Comparison of ENCODE assay signal across 16 mouse cellular contexts in genomic region chr3:96056031-96056430, GRCm38 (mm10).
"Had no signal": no experiment of that assay in that cellular context is flagged by ENCODE, and none has a peak within 500 bp of the region (broad histone marks: within the 10 kb centered on the region; RNA-seq: fewer than 3 reads in every experiment).

No protein-coding gene starts in this region.

- DNase-seq: kidney, adult 18-20 months; kidney, postnatal 10 days; kidney, postnatal 4 days; left cerebral cortex, postnatal 4 days; lung, postnatal 14 days; right cerebral cortex, adult 18-20 months; right cerebral cortex, postnatal 25 days; thymus, postnatal 36 days had no signal

- H3K4me3 ChIP-seq: layer of hippocampus, adult 2 months; lung, embryonic 15.5 days; midbrain, embryonic 15.5 days had no signal

- H3K4me2 ChIP-seq: midbrain, embryonic 11.5 days had no signal

- H3K36me3 ChIP-seq: lung, embryonic 15.5 days had no signal

- H3K27ac ChIP-seq: layer of hippocampus, adult 2 months; limb, embryonic 15.5 days; lung, embryonic 15.5 days; macrophage; midbrain, embryonic 15.5 days; neural tube, embryonic 15.5 days had no signal

- ATAC-seq: midbrain, embryonic 15.5 days had no signal

- H3K9ac ChIP-seq: limb, embryonic 15.5 days; lung, embryonic 15.5 days; midbrain, embryonic 15.5 days; neural tube, embryonic 15.5 days had no signal

- H3K9me3 ChIP-seq: limb, embryonic 15.5 days; lung, embryonic 15.5 days; megakaryocyte, embryonic 14.5 days; midbrain, embryonic 15.5 days; neural tube, embryonic 15.5 days had no signal

- H3K27me3 ChIP-seq: limb, embryonic 15.5 days; lung, embryonic 15.5 days; megakaryocyte, embryonic 14.5 days; midbrain, embryonic 15.5 days; neural tube, embryonic 15.5 days had no signal
